Mouse (Mus musculus) cerebellum, postnatal 25 days (tissue): ENCODE measurements around the gene Kank1.

Experiments used
- DNase-seq, 2 experiments: peaks; one replicate each; pipeline ENCODE4 v3.0.0; 2021; ENCODE audit warnings: mixed read lengths in 2 of 2

The Kank1 gene

DNA sequence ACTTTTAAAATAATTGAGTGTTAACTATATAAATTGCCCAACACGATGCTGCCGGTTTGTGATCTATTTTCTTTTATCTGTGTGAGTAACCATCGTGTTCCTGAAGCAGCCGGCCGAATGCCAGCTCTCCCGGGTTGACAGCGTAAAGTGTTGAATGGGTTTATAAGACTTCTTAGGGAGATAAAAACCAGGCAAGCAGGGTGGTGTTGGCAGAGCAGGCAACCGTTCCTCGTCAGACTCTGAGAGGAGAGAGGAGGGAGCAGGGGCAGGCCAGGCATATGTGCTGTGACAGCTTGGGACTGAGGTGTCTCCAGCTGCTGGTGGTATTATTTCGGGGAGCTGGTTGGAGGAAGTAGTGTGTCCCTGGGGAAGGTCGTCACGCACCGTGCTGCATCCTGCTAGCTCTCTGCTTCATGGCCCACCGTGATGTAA, 78.7 kb downstream of the Kank1 start:
- no peak for DNase-seq

DNA sequence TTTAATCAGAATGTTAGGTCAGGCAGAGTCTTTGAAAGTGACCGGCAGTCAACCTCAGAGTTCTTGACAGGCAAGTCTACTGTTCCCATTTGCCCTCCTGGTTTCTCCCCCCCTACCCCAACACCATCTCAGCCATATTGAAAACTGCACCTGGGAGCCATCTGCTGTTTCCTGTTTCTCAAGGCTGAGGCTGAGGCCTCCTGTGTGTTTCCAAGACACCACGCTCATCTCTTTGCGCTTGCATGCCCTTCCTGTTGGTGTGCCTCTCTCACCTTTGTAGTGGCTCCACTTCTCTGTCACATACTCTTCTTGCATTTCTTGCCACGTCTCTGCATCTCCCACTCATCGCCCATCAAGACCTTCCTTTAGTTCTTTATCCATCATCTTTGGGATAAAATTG, 79.2 kb downstream of the Kank1 start:
- DNase-seq = no peak

DNA sequence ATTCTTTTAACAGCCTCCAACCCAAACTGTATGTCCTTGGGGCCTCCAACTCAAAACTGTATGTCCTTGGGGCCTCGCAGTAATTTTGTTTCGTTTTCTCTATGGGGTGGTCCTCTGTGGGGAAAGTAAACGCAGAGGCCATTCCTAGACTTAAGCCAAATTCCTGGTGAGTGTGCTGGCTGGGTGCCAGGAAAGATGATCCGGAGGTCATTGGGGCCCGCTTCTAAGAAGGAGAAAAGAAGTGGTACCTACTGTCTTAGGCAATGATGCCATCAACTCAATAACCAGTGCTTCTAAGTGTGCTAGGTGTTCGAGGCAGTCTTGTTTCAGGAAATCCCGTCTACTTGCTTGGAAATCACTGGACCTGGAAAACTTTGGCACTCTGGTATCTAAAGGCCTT, 87.5 kb downstream of the Kank1 start:
- DNase-seq = peak in 1 of 2 experiments; percentile 13

DNA sequence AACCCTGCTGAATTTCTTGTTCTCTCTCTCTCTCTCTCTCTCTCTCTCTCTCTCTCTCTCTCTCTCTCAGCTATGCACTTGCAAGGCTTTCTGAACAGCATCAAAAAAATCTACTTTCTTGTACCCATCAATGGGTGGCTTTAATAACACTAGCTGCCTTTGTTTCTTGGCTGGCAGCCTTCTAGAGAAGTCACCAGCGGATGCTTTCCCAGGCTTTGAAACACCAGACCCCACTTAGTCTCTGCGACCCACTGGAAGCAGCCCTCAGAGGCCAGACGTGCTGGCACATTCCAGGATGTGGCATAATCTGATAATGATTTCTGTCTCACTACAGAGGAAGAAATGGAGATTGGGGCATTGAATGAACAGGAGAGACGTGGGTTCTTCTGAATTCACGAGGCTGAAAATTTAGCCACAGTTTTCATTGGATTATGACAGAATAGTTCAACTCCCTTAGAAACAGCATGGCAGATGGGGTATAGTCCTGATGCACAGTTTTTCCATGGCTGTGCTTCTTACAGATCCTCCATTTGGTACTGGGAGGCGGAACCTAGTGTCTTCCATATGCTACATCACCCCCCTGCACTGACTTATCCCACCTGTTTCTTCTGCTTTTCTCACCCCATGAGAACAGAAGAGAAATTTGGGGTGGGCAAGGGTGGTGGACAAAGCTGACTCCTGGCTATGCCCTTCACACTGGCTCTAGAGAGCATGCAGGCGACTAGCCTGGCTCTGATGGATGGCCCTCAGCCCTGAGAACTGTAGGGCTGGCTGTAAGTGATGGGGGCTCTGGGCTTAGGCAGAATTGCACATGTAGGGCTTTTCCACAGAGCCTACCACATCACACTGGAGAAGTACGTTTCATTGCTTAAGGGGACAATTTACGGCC, 88.6 kb downstream of the Kank1 start:
- DNase-seq = no peak

DNA sequence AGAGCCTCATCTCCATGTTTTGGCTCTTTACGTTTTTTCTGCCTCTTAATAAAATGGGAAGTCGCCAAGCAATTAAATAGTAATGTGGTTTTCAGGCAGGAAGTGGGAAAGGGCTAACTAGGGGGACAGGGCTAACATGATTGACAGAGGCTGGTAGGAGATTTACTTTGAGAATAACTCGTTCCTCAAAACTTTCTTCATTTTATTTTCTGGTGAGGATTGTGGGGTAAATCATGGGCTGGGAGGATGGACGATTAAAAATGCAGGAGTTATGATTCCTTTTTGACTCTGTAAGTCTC, 89.2 kb downstream of the Kank1 start:
- no peak for DNase-seq

DNA sequence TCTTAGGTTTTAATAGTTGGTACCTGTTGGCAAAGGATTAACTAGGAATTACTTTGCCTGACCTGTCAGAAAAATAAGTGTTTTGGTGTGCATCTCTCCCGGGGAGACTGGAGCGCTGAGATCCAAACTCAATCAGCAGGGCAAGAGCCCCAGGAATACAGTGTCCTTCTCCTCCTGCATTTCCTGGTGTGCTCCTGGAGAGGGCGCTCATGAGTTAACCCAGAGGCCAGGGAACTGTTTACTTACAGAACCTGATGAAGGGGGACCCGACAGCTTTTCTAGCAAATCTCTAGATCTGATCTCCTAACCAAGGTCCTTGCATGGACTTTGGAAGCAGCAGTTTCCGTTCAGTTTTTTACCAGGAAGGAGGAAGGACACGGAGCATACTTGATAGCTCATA, 90.9 kb downstream of the Kank1 start:
- DNase-seq = no peak

DNA sequence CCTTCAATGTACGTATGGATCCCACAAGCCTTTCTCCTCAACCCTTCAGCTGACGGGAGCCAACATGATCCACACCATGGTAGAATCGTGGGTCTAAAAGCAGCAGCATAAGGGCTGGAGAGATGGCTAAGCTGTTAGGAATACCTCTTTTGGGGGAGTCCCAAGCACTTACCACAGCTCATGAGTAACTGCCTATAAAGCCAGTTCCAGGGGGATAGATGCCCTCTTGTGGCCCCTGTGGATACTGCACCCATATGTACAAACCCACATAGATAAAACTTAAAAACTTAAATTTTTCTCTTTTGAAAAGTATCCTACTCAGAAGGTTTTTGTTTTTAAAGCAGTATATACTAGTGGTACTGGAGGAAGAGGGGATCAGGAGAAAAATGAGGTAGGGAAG, 97.6 kb downstream of the Kank1 start:
- DNase-seq = peak in 1 of 2 experiments; percentile 54

DNA sequence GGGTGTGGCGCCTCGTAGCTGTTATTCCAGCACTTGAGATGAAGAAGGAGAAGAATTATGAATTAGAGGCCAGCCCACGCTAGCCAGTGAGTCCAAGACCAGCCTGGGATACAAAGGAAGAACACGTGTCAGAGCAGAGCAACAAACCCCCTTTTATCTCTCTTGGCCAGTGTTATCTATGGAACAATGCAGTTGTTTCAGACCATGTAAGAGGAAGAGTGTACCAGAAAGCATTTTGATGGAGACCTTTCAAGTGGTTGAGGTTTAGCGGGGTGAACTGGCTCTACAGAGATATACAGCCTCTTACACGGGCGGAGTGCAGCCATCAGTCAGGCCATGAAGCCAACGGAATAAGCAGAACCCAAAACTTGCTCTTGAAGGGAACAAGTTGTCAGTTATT, 100.0 kb downstream of the Kank1 start:
- DNase-seq = no peak

DNA sequence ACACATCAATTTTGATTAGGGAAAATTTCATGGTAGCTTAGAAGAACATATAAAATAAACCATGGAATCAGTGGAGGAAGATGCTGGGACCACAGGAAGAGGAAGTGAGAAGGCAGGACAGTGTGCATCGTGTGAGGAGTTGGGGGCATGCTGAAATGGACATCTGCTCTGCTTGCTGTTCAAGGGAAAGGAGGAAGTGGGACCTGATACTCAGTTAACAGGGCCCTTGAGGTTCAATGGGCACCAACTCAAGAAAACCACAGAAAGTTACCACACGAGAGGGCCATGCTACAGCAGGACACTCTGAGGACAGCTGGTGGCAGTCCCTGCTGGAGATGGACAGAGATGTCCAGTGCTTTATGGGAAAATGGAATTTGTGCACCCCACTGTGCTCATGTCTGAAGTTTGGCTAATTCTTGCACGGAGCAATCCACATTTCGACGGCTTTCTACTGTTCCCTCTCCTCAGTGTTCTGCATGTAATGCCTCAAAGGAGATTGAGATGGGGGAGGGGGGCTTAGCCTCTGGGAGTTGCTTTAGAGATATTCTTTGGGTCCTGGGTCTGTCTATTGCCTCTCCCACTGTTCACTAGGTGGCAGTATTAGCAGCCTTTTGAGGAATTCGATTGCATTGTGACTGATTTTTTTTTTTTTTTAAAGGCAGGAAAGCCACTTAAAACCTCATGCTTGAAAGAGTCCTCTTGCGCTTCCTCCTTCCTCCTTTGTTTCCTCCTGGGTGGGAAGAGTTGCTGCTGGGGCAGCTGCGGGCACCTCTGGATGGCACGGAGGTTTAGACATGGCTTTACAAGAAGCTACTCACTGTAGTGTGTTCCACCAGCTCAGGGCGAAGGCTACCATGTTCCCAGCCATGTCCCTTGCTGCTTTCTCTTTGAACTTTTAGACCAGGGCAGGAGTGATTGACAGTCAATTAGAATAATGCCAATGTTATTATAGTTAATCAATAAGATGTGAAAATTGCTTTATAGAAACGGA, 104.2 kb downstream of the Kank1 start:
- peak in 1 of 2 experiments; percentile 30 for DNase-seq

DNA sequence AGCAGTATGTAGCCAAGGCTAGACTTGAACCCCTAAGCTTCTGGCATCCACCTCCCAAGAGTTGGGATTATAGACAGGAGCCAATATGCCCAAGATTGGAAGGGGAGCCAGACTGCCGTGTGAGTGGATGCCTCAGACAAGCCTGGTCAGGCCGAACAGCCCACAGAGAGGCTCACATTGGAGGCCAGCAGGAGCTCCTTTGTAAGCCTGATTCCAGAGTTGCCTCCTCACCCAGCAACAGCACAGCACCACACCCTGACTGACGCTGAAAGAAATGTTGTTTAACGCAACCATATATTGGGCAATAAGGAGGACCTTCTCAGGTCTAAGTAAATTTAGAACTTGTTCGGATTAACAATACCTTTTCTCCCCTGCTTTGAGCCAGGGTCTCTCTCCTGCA, 105.3 kb downstream of the Kank1 start:
- no peak for DNase-seq

DNA sequence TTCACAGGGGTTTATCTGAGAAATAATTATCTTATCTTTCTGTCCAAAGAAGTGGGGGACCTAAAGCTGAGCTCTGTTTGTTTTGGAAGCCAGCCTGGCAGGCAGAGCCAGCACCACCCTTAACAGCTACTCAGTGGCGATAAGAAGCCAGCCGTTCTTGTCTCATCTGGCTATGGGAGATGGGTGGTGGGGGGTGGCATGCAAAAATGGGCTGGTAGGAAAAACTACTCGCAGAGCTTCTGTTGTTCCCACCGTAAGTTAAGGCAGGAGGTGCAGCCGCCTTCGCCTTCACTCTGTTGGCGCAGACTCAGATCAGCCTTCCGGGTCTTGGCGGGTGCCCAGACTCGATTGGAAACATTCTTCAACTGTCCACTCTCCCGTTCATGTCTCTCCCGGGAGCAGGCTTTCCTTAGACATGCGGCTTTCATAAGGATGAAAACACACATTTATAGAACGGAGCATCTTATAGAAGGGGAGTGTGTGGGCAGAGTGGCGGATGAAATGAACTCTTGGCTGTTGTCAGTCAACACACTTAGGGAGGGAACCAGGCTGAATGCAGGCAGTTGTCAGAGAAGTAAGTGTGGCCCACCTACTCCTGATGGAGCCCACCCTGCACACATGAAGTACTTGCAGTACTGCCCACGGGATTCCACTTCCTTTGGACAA, 107.0 kb downstream of the Kank1 start:
- DNase-seq = peak; percentile 43 to 69

DNA sequence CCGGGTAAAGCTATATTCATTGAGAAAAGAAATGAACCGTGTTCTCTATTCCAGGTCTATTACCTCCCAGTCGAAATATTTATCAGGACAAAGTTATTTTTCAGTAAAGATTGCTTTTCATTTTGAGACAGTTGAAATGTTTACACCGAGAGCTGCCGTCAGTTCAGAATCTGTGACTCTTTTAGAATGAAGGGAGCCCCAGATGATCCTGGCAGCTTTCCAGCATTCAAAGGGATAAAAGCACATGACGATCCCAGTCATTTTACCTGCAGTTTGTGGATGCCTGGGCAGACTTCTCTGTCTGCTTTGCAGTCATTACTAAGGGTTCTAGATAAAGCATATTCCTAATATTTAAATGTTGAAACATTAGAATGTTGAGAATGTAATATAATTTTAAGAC, 107.6 kb downstream of the Kank1 start:
- DNase-seq = peak; percentile 10 to 31

DNA sequence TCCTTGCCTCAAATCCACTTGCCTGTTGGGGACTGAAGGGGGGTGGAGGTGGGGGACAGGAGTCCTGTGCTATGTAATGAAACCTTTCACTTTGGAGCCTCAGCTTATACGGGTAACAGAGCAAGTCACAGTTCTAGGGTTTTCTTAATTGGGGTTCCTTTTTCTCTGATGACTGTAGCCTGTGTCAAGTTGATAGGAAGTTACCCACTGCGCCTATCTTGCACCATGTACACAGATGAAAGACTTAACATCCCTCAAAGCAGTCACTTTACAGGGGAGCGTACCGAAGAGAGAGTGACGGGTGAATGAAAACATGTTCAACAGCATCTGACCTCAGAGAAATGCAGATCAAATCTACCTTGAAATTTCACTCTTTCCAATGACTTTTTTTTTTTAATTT, 109.2 kb downstream of the Kank1 start:
- DNase-seq = no peak

DNA sequence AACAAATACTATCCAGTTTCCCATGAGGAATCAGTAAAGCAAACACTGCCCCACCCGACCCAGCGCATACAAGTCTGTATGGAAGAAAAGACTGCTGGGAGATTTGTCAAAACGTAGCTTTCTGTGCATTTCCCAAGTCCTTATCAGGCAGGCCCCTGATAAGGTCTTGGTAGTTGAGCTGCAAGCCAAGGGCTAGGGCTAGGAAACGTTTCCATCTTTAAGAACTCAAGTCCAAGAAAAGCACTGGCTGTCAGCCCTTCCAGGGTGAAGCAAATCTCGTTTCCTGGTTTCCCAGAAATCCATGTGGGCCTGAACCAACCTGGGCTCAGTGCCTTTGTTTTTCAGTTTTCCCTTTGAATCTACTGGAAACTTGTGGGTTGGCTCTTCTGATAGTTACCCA, 110.7 kb downstream of the Kank1 start:
- DNase-seq = no peak

DNA sequence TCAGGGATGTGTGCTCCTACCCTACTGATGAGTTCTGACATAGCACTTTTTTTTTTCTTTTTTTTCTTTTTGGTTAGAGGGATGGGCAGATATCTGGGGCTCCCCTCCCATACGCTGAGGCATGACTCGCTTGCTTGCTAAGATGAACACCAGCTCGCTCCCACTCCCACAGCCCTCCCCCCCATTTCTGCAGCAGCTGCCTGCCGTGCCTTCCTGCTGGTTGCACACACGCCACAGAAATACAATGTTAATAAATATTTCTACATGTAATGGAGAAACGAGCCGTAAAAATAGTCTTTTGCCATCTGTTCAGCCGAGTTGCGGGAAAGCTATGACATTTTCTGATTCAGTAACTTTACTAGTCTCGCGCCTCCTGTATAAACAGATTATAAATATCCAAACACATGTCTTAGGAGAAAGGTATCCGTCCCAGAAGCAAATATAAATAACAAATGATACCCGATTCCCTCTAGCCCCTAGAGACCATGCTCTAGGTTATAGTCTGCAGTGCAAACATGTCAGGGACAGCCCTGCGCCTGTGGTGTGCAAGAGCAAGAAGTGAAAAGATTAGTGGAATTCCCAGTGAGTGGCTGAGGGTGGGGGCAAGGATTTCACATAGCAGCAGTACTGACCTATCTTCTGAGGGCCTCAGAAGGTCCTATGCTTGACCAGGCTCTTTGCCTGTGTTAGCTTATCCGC, 114.6 kb downstream of the Kank1 start:
- DNase-seq = no peak

DNA sequence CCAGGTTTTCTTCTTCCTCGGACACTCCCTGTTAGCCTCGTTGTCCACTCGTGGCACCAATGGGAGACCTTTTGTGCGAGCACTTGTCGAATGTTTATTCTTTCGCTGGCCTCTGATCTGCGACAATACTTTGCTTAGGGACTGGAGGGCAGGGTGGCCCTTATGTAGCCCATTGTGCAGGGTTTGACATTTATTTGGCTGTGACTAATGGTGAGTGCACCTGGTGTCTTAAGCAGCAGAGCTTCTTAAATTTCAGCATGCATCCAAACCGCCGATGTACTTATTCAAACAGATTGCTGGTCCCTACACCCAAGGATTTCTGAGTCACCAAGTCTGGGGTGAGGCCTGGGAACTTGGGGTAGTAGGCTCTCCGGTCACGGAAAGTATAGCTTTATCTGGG, 120.3 kb downstream of the Kank1 start:
- DNase-seq = no peak

DNA sequence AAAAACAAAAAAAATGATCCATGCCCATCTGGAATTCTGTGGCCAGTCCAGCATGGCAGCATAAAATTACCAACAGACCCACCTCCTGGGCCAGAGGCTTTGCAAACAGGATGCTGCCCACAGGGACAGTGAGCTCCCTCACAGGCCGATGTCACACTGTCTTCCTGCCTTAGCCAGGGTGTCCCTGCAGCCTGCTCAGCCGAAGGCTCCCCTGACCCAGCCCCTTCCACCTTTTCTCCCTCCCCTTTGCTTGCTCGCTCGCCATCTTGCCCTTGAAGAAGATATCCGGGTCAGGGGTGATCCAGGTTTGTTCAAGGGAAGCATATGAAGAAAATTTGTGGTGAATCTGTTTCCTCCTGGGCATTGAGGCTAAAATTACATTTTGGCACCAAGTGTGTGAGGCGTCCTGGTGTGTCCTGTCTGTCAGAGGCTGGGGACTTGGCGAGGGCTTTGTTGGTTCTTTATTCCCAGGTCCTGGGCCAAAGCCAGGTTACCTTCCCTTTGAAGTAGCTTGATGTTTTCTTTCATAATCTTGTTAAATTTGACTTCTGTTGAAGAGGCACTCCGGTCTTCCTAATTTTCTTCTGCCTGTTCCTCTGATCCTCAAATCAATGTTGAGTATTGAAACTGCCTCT, 121.8 kb downstream of the Kank1 start:
- peak; percentile 12 to 36 for DNase-seq

DNA sequence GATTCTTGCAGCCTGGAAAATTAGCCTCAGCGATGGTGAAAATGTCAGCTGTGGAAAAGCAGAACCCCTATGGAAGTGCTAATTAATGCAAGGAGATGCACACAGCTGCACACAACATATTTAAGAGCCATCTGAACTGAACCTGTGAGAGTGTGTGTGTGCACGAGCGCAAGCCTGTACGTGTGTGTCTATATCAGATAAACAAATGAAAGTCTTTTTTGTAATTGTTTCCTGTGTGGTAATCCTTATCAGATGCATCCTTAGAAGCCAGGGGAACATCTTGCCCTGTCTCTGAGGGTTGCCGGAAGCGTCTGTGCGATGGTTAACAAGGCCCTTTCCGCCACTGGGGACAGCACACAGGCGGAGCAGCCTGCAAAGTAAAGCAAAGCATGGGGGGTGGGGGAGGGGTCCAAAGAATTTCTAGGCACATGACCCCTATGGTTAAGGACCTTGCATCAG, 123.8 kb downstream of the Kank1 start:
- DNase-seq = no peak

DNA sequence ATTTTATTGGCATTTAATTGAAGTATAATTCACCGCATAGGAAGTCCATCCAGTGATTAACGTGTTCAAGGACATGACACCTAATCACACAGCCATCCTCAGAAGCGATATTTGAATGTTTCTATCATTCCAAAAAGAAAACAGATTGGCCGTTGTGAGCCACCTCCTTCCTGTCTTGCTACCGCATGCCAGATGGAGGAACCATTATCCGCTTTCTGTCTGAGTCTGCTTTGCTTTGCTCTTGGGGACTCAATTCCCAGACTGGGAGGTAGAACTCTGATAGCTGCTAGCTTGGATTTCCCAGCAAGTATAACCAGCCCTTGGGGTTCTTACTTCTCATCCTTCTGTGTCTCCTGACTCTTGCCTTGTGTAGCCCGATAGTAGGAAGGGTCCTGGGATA, 125.2 kb downstream of the Kank1 start:
- DNase-seq = no peak

DNA sequence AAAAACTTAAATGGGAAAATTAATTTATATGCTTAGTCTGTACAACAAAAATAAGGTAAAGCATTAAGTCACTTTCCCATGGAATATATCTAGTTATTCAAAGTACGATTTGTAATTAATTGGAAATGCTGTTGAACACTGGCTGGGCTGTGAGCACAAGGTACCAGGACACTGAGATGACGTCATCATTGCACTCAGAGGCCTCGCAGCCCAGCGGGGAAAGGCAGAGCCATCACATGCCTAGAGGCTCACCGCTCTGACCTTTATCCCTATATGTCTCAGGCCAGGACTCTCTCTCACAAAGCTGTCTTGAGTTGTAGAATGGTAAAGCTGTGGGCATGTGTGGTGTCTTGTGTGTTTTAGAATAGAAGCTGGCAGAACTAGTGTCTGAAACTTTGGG, 128.9 kb downstream of the Kank1 start:
- no peak for DNase-seq

DNA sequence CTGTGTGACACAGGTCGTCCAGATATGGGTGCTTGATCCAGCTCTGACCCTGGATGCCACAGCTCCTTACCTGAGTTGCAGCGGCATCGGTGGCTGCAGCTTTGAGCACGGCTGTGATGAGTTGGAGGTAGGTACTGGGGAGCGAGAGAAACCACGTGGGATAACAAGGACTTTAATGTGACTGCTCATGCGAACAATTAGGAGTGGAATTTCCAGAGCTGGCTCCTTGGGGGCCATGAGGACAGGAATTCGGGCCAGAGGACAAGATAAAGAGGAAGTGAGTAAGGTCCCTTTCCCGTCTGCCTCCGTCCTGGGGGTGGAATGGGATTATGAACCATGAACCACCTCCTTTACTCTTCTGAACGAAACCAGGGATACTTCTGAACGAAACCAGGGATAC, 129.8 kb downstream of the Kank1 start:
- no peak for DNase-seq

DNA sequence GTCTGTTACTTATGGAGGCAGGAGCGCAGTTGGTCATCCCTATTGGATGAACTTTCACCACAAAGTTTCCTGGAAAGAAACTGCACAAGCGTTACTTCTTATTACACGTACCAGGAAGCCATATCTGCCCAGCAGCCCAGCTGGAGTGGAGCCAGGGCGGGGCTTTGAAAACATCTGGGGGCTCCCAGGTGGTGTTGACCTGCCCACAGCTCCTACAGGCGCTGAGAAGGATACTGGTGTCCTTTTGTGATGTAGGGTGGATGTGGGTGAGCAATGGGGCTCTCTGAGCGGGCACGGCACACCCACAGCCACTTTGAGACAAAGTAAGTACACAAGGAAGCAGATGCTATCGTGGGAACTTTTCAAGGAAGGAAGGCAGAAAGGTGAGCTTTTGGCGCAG, 133.7 kb downstream of the Kank1 start:
- DNase-seq = no peak
